Mouse (Mus musculus): ENCODE data around the gene Cadps2.

DNA sequence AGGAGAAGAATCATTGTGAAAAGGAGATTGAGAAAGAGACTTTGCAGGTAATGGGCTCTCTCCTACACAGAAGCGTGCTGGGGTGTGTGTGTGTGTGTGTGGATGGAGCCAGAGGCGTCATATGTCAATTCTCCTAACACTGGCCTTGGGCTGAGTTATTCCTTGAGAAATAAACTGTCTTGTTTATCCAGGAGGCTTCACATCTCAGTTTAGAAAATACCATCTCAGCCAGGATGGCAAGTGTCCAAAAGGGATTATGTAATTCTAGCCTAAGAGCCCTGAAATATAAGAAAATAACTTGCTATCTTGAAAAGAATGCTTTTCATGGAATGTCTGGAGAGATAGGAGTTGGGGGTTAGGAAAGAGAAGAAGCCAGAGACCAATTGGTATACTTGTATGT lies 264.1 kb downstream of the Cadps2 start:
- no peak for TF ChIP-seq CTCF (IDR thresholded peaks at IDR 0.05; ENCODE audit: borderline replicate concordance, insufficient read depth, low read length)
- no peak for TF ChIP-seq POLR2A (IDR thresholded peaks at IDR 0.05; ENCODE audit: low read depth, low read length)
